Mouse (Mus musculus) kidney, adult 2 months (tissue): ENCODE results near the gene Pth2r. TPM values are rescaled to one million over a fixed set of nuclear protein-coding genes. Genes with fewer than 3 reads are reported as not detected.

ENCODE experiments used
- DNase-seq: peaks from one replicate; pipeline ENCODE4 v3.0.0; 2021
- H3K27ac ChIP-seq: fragments of 200-500 bp; 2 replicates; pipeline ENCODE4 v1.5.1; 2012; ENCODE audit warnings: low read depth, low read length, control low read depth, inconsistent platforms; ENCODE audit not compliant: insufficient read depth
- H3K27me3 ChIP-seq: fragments of 200-500 bp; replicated peaks from 2 replicates; pipeline ENCODE4 v1.6.1; 2012; ENCODE audit warnings: mild to moderate bottlenecking, moderate library complexity, low read length, inconsistent platforms; ENCODE audit not compliant: control insufficient read depth, insufficient read depth
- H3K36me3 ChIP-seq: fragments of 200-500 bp; 2 replicates; pipeline ENCODE4 v1.6.1; 2012; ENCODE audit warnings: mild to moderate bottlenecking, moderate library complexity, low read length, inconsistent platforms; ENCODE audit not compliant: control insufficient read depth, insufficient read depth
- H3K4me1 ChIP-seq: fragments of 200-500 bp; 2 replicates; pipeline ENCODE4 v1.6.1; 2011; ENCODE audit warnings: low read length; ENCODE audit not compliant: control insufficient read depth, insufficient read depth
- H3K4me3 ChIP-seq: fragments of 200-500 bp; 2 replicates; pipeline ENCODE4 v1.5.1; 2011; ENCODE audit warnings: mild to moderate bottlenecking, low read depth, low read length, control low read depth; ENCODE audit not compliant: insufficient read depth
- CTCF ChIP-seq: fragments of 200-500 bp; conservative IDR thresholded peaks from 2 replicates; pipeline ENCODE4 v1.5.1; 2011; ENCODE audit warnings: low read depth, mild to moderate bottlenecking, control low read depth, low read length, moderate library complexity, mixed read lengths; ENCODE audit not compliant: insufficient read depth, insufficient read length
- POLR2A ChIP-seq: fragments of 200-500 bp; IDR thresholded peaks from one replicate; pipeline ENCODE4 v1.6.1; 2011; ENCODE audit warnings: low read depth, low read length, control low read depth
- WGBS: fragments of 180-500 bp; shearing (Covaris S2); methylation state at CpG from one replicate; pipeline ENCODE4 v1.1.7; 2018; 5-methylcytosine and 5-hydroxymethylcytosine counted together
- polyA plus RNA-seq: library from polyadenylated mRNA; depleted of rRNA; stranded (reverse); fragments of >200 nt; gene quantifications from 2 replicates; pipeline ENCODE4 v1.2.3, GENCODE M21; 2012; rRNA removed

The Pth2r gene
- polyA plus RNA-seq: 0.05 TPM in 1 of 2 replicates, not detected in the other

DNA sequence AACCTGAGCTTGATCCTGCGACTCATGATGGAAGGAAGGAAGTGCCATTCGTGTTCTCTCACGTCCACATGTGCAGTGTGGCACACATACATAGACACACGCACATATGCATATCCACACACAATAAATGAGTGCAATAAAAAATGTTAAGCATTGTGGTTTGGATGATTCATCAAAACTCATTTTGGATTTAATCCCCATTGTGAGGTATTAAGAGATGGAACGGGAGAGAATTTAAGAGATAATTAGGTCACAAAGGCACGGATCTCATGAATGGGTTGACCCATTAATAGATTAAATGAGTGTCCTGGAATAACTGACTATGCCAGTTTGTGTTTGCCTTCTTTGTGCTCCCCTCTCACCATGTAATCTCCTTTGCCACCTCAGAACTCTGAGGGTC is at the start of gene Pth2r:
TSS of gene Pth2r (plus strand) at position 301 of the 400 bp plus-strand sequence.
- Histone ChIP-seq H3K27me3 (no peaks in the 10 kb centered on the region), H3K36me3 (no peaks in the 10 kb centered on the region), H3K4me3 (no peak within 1 kb of the TSS), H3K4me1 (no peaks in the 10 kb centered on the region), H3K27ac (no peak within 1 kb of the TSS)
- WGBS: 73% methylated on average over 6 of the region's 6 CpGs
- no peak for DNase-seq
- no peak for TF ChIP-seq POLR2A
- no peak for TF ChIP-seq CTCF

DNA sequence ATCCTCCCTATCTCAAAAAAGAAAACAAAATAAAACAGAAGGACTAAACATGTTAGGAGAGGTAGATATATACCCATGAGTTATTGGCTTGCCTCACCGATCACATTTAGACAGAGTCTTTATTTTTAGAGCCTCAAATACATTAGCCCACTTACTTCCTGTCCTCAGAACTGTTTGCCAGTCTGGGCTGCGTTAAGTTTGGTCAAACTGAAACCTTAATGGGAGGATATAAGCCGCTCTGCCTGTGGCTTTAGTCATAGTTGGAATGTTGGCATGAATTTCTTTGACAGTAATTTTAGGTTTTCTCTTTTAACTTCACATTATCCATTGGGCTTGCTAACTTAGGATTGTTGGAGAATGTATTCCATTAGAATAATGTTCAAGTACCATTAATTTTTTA is 44.1 kb upstream of the Pth2r start:
- H3K4me3 ChIP-seq: no peak overlapping the region
- no peaks in the 10 kb centered on the region for H3K27me3 ChIP-seq
- no peak for TF ChIP-seq CTCF
- TF ChIP-seq POLR2A: no peak
- peaks cover 4% of the 10 kb centered on the region for H3K36me3 ChIP-seq
- no peak overlapping the region for H3K27ac ChIP-seq
- H3K4me1 ChIP-seq: no peaks in the 10 kb centered on the region
- 78% methylated on average over 3 of the region's 3 CpGs for whole genome bisulfite sequencing
- DNase-seq: no peak

DNA sequence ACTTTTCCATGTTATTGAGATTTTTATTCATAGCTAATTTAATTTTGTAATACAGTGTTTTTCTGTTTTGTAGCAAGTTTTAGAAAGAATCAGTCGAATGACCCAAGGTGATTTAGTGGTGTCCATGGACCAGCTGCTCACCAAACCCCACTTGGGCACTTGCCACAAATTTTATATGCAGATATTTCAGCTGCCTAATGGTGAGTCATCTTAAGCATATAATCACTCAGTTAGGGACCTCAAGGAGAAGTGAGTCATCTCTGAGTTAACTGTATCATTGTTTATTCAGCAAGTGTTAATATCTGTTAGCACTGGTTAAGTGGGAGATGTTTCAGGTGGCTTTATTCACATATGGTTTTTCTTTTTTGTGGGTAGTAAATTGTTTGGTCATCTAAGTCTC is 36.2 kb upstream of the Pth2r start:
- Histone ChIP-seq H3K4me3 (no peak overlapping the region), H3K36me3 (peaks cover 16% of the 10 kb centered on the region), H3K27ac (no peak overlapping the region), H3K4me1 (no peaks in the 10 kb centered on the region), H3K27me3 (no peaks in the 10 kb centered on the region)
- WGBS: 82% methylated on average over 1 of the region's 1 CpGs
- DNase-seq: no peak
- TF ChIP-seq CTCF (no peak), POLR2A (no peak)

DNA sequence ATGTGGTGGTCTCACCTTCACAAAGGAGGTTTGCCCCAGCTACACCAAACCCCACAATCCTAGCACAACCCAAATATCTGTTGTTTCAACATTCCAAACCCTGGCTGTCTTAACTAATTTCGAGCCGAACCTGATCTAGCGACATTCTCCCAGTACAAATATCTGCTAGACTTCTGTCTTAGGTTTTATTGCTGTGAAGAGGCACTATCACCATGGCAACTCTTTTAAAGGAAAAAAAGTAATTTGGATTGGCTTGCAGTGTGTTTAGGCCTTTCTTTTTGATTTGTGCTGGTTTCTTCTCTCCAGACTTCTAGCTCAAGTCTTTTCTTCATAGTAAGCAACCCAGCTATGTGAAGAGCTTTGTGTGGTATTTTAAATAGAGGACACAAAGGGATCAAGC is 1.4 kb upstream of the Pth2r start:
- Histone ChIP-seq H3K4me1 (no peaks in the 10 kb centered on the region), H3K4me3 (no peak overlapping the region), H3K27ac (no peak overlapping the region), H3K36me3 (no peaks in the 10 kb centered on the region), H3K27me3 (no peaks in the 10 kb centered on the region)
- 63% methylated on average over 3 of the region's 3 CpGs for WGBS
- TF ChIP-seq CTCF: no peak
- no peak for TF ChIP-seq POLR2A
- DNase-seq: no peak

DNA sequence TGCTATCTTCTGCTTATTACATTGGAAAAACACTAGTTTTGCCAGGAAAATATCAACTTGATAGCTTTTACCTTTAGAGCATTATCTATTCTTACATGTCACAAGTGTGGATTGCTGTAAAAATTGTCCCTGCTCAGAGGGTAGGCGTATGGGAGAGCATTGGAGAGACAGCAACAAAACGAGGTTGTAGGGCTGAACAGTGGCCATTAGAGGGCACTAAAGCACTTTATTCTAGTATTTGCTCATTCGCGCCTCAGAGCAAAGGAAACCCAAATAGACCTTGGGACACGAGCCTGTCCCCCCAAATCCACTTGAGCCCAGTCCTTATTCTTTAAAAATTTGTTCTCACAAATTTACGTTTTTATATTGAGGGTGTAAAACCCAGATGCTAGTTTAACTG is 910 bp downstream of the Pth2r start:
- Histone ChIP-seq H3K27me3 (no peaks in the 10 kb centered on the region), H3K36me3 (no peaks in the 10 kb centered on the region), H3K4me1 (no peaks in the 10 kb centered on the region), H3K4me3 (no peak overlapping the region), H3K27ac (no peak overlapping the region)
- TF ChIP-seq CTCF (peak; percentile 62), POLR2A (no peak)
- peak; percentile 53 for DNase-seq
- WGBS: 8% methylated on average over 6 of the region's 6 CpGs

DNA sequence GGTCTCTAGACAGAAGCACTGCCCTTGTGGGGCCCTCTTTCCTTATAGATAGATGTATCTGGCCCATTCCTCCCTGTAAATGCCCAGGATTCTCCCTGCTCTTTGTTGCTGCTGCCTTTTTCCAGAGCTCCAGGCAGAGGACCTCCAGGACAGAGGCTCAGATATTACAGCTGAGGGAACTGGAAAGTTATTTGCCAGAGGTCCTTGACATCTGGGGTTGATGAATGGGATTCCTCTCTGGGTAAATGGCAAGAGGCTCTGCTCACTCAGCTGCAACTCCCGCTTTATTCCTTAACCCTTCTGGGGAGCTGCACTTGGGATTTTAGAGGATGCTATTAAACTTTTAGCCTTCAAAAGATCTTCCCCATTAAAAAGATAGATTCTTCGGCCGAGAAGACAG is 26.6 kb downstream of the Pth2r start:
- TF ChIP-seq POLR2A (no peak), CTCF (no peak)
- WGBS: 49% methylated on average over 3 of the region's 3 CpGs
- Histone ChIP-seq H3K27ac (no peak overlapping the region), H3K4me1 (no peaks in the 10 kb centered on the region), H3K36me3 (no peaks in the 10 kb centered on the region), H3K4me3 (no peak overlapping the region), H3K27me3 (no peaks in the 10 kb centered on the region)
- no peak for DNase-seq

DNA sequence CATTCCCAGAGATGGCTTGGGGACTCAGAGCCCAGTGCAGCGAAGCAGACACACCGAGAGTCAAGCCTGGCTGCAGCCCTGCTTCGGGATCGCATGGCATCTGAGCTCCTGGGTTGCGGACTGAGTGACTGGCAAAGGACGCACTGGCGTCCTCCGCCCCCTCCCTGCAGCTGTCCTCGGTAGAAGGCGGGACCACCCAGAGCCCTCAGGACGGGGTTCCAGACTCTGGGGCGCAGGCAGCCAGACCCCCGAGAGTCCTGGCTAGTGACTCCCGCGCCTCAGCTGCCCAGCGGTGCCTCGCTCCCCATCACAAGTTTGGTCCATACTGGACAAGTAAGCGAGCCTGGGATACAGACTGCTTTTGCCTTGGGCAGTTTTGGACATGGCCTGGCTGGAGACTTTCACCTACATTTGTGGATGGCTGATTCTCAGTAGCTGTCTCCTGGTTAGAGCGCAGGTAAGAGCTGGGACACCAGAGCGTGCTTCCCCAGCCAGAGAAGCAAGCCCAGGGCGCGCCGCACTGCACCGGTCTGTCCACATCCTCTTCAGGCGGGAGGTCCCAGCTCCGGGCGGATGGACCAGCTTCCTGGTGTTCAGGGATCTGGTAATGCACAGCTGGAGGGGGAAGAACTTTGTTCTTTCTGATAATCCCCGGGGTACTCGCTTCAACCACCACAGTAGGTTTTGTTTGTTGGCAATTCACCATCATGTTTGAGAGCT is 29.5 kb downstream of the Pth2r start:
- no peaks in the 10 kb centered on the region for H3K4me1 ChIP-seq
- no peak for DNase-seq
- no peak overlapping the region for H3K4me3 ChIP-seq
- no peaks in the 10 kb centered on the region for H3K27me3 ChIP-seq
- no peak overlapping the region for H3K27ac ChIP-seq
- TF ChIP-seq POLR2A: no peak
- TF ChIP-seq CTCF: no peak
- H3K36me3 ChIP-seq: no peaks in the 10 kb centered on the region
- 2% methylated on average over 29 of the region's 29 CpGs for WGBS
